Mouse (Mus musculus) ovary, postnatal 10 days (tissue): ENCODE measurements around the gene Gm29554.
"Not testable (repeated sequence)": the region's sequence is repeated elsewhere in the genome, so short reads cannot be mapped to it uniquely, and the experiment has no call there.

Experiments
- DNase-seq: peaks from one replicate; pipeline ENCODE4 v3.0.0; 2022; ENCODE audit warnings: low spot score

The Gm29554 gene

DNA sequence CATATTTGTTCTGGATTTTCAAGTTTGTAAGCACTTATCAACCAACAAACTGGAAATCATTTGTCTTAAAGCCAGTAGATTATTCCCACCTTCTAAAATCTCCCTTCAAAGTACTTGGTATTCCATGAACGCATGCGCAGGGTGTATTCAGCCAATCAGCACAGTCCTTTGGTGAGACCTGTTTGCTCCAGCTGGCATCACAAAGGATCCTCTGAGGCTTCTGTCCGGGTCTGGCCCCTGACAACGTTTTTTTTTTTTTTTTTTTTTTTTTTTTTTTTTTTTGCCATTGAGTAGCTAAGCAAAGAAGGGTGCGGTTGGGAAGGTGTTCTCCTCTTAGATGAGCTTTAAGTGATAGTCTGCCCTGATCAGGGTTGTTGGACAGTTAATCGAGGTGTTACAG lies at the start of gene Gm29554:
Gene Gm29554 (plus strand): TSS at position 301 of the 400 bp plus-strand sequence.
- DNase-seq, result not testable (repeated sequence)
